Mouse (Mus musculus) splenic B cell, adult 2 months (primary cell): Measurements from ENCODE around the gene Ube2e3.

Experiments
- DNase-seq: peaks from one replicate; pipeline ENCODE4 v3.0.0-alpha.2; 2011; ENCODE audit warnings: low read depth, low spot score
- H3K27me3 ChIP-seq: 2 replicates; pipeline ENCODE4 v1.6.1; 2012; ENCODE audit warnings: mild to moderate bottlenecking, low read length, moderate library complexity, mixed read lengths; ENCODE audit not compliant: control insufficient read depth, poor library complexity, insufficient read depth, severe bottlenecking
- H3K36me3 ChIP-seq: 2 replicates; pipeline ENCODE4 v1.6.1; 2012; ENCODE audit warnings: mild to moderate bottlenecking, low read length, moderate library complexity, mixed read lengths; ENCODE audit not compliant: control insufficient read depth, poor library complexity, insufficient read depth, severe bottlenecking

Ube2e3 gene

DNA sequence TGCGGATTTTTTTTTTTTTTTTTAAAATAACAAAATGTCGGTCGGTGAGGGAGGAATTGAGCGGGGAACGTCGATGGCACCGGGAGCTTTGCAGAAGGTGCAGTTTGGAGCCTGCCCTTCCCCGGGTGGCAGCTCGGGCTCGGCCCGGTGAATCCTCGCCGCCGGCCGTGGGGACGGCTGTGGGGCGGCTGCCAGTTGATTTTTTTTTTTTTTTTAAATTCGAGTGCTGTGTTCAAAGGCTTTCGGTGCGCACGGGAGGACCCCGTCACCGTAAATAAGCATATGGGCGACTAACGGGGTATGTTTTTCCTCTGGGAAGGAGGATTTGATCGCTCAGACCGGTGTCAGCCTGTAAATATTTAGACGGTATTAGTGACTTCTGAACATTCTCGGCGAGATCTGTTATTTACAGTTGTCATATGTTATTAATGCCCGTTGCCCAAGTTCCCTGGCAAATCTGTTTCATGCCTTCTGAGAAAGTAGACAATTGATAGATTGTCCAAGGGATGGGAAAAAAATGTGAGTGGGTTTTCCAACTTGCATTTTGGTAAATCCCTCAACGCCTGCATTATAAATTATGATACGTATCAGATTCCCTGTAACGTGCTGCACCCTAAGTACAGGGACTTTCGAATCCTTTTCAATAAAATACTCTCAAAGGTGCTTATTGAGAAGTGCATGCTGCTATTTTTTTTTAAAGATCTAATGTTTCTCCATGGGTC, 2.0 kb downstream of the Ube2e3 start:
- peak; percentile 38 for DNase-seq
- Histone ChIP-seq H3K36me3 (no peaks in the 10 kb centered on the region), H3K27me3 (no peaks in the 10 kb centered on the region)

DNA sequence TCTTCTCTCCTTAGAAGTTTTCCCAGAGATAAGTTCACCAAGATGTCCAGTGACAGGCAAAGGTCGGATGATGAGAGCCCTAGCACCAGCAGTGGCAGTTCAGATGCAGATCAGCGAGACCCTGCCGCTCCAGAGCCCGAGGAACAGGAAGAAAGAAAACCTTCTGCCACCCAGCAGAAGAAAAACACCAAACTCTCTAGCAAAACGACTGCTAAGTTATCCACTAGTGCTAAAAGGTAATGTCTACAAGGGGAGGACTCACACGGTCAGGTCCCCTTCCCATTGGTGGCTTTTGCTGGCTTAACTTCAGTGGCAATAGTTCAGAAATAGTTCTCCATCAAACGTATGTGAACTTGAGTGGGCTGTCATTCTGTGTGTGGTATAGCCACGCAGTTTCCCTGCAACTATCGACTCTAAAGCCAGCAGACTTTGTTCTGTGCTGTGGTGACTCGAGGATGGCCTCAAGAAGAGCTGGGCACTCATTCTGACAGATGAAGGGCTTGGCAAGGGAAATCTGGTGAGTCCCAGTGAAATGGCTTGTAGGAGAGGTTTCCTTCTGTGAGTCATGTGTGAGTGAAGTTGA, 2.6 kb downstream of the Ube2e3 start:
- peak; percentile 31 for DNase-seq
- Histone ChIP-seq H3K27me3 (no peaks in the 10 kb centered on the region), H3K36me3 (no peaks in the 10 kb centered on the region)

DNA sequence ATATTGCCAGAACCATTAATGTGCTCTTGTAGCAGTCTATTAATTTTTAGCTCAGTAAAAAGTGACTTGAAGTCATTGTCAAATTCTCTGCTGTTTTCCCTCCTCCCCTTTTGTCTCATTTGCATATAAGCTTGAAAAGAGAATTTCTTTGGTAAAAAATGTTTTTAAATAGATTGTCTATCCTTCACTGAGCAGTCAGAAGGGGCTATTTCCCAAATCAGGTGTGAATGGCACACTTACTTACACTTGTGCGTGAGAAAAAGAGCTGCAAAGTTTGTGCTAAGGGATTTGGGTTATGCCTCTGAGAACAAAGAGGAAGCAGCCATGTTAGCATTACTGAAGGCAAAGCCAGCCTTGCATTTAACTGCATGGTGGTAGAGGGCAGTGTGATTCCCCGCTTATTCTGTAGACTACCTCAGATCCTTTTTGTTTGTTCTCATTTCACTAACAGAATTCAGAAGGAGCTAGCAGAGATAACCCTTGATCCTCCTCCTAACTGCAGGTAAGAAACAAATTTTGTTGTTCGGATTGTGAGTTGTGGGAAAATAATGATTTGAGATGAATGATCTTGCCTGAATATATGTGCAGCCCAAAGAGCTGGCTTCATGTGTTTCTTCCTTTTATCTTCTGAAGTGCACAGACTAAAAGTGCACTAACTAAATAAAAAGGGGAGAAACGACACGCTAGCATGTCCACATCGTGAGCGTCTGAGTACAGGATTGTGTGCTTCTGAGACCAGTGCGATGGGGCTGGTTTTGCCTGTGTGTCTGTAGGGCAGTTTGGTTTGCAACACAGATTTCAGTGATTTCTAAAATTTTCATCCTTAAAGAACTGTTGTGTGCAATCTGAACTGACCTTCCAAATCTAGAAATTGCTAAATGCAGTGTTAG, 4.3 kb downstream of the Ube2e3 start:
- Histone ChIP-seq H3K27me3 (no peaks in the 10 kb centered on the region), H3K36me3 (no peaks in the 10 kb centered on the region)
- DNase-seq, result peak; percentile 72

DNA sequence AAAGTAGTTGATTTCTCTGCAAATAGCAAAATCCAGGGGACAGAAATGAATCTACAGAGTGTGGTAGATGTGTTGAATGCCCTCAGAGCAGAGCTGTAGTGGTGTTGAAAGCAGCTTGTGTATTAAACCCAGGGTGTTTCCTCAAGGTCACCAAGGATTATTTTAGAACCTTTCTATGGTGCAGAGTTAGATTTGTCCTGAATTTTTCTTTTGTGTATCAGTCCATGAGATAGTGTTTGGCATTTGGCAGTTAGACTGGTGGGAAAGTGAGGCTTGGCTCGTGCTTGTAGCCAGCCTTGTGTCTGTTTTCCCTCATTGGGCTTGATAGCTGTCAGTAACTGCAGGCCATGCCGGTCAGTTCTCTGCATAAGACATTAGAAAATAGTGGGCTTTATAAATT, 6.0 kb downstream of the Ube2e3 start:
- Histone ChIP-seq H3K36me3 (no peaks in the 10 kb centered on the region), H3K27me3 (no peaks in the 10 kb centered on the region)
- DNase-seq, result no peak

DNA sequence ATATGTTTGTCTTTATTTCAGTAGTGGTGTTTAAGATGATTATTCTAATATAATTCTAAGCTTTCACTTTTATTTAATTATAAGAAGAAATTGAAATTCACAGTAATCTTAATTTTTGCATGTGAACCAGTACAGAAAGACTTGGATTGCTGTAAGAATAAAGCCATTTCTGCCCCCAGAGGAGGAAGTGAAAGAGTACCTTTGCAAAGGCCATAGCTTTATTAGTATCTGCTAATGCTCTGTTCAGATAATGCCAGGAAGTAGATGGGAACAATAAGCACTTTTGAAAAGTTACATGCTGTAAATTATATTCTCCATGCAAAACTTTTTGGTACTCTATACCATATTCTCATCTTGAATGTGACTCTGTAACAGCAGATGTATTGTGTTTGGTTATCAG, 8.1 kb downstream of the Ube2e3 start:
- no peaks in the 10 kb centered on the region for H3K36me3 ChIP-seq
- H3K27me3 ChIP-seq, result no peaks in the 10 kb centered on the region
- peak; percentile 32 for DNase-seq

DNA sequence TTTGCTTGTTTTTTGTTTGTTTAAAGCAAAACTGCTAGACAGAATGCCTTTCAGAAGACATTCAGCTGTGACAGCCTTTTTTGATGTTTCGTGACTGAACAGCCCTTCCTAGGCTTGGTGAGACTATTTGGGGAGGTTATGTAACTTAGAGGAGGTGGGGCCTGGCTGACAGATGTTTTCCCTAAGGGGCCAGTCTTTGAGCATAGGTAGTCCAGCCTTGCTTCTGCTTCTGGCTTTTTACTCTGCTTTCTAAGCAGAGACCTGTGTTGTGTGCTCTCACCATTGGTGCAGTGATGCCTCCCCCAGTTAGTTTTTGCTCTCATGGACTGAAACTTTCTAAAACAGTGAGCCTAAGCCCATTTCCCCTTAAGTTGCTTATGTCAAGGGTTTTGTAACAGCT, 14.1 kb downstream of the Ube2e3 start:
- H3K27me3 ChIP-seq, result no peaks in the 10 kb centered on the region
- no peaks in the 10 kb centered on the region for H3K36me3 ChIP-seq
- peak; percentile 31 for DNase-seq

GRCm38 (mm10) chr2:78882743-78883433, 15.0 kb downstream of the Ube2e3 start:
- H3K36me3 ChIP-seq, result no peaks in the 10 kb centered on the region
- no peaks in the 10 kb centered on the region for H3K27me3 ChIP-seq
- DNase-seq, result no peak

- Histone ChIP-seq H3K36me3 (no peaks in the 10 kb centered on the region), H3K27me3 (no peaks in the 10 kb centered on the region)
- DNase-seq, result no peak
These were observed 18.5 kb downstream of the Ube2e3 start for GRCm38 (mm10) chr2:78886446-78886845.

- Histone ChIP-seq H3K27me3 (no peaks in the 10 kb centered on the region), H3K36me3 (no peaks in the 10 kb centered on the region)
- no peak for DNase-seq
These were observed 20.3 kb downstream of the Ube2e3 start for GRCm38 (mm10) chr2:78888190-78888589.

GRCm38 (mm10) chr2:78895216-78895615, 27.3 kb downstream of the Ube2e3 start:
- Histone ChIP-seq H3K27me3 (no peaks in the 10 kb centered on the region), H3K36me3 (no peaks in the 10 kb centered on the region)

GRCm38 (mm10) chr2:78905916-78906315, 38.0 kb downstream of the Ube2e3 start:
- H3K36me3 ChIP-seq, result no peaks in the 10 kb centered on the region
- DNase-seq, result no peak
- no peaks in the 10 kb centered on the region for H3K27me3 ChIP-seq

More at GRCm38 (mm10) chr2:78895216-78895615, 27.3 kb downstream of the Ube2e3 start:
- no peak for DNase-seq

GRCm38 (mm10) chr2:78911516-78911915, 43.6 kb downstream of the Ube2e3 start:
- Histone ChIP-seq H3K36me3 (no peaks in the 10 kb centered on the region), H3K27me3 (no peaks in the 10 kb centered on the region)
- DNase-seq, result no peak

GRCm38 (mm10) chr2:78914861-78915260, 46.9 kb downstream of the Ube2e3 start:
- Histone ChIP-seq H3K36me3 (no peaks in the 10 kb centered on the region), H3K27me3 (no peaks in the 10 kb centered on the region)
- peak; percentile 60 for DNase-seq

- DNase-seq, result no peak
- no peaks in the 10 kb centered on the region for H3K27me3 ChIP-seq
These were observed 55.2 kb downstream of the Ube2e3 start for GRCm38 (mm10) chr2:78922980-78923674.

More at GRCm38 (mm10) chr2:78922980-78923674, 55.2 kb downstream of the Ube2e3 start:
- H3K36me3 ChIP-seq, result no peaks in the 10 kb centered on the region
